Mouse (Mus musculus): Measurements from ENCODE around the gene Med27. TPM values are rescaled to one million over a fixed set of nuclear protein-coding genes. Genes with fewer than 3 reads are reported as not detected.

The Med27 gene
- total RNA-seq, 2 experiments from 2014 or later, result 26.5 to 28.2 TPM

DNA sequence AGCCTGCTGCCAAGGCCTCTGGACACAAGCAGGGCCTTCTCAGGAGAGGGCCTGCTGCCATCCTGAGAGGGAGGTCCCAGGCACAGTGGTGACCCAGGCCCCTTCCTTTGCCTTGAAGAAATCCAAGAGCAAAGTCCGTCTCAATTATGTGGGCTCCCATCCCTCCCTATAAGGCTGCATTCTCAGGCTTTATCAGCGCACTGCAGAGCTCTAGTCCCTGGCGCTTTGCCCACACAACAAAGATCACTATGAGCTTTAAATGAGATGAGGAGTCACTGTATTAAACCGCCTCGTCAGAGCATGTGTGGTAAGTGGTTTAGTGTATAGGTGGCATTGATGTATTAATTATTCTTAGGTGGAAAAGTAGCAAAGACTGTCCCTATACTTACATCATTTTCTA, 85.9 kb downstream of the Med27 start:
- no peak for DNase-seq (ENCODE audit: low spot score in 2 of 2)

DNA sequence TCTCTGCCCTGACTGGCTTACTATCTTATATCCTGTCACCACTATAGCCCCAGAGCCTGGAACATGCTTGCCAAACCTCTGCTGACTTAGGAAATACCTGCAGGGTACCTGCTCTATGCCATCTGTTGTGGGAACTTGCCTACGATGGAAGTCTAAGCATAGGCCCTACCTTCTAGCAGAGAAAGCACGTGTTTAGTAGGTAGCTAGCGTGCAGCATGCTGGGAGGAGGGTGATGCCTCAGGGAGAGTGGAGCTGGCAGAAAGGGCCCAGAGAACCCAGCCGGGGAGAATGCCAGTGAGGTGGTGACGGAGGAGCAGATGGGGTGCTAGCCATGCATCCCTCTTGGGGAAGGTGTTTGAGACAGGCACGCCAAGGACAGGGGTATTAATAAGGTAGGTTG, 89.8 kb downstream of the Med27 start:
- DNase-seq (ENCODE audit: low spot score in 2 of 2), result no peak

DNA sequence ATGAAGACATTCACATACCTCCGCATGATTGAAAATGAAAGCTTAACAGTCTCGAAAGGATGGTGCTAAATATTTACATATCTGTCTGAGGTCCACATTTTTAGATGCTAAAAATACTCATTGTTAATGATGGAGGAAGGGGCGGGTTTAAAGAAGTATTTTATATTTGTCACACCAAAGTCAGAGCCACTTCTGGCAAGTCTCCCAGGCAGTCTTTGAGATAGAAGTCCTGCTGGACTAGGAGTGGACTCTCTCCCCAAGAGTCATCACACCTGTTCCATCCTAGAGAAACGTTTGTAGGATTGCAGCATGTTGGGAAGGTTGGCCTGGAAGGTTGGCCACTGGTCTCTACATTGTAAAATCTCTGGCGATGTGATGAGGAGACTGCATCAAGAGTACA, 90.5 kb downstream of the Med27 start:
- no peak for DNase-seq (ENCODE audit: low spot score in 2 of 2)

- no peak for DNase-seq (ENCODE audit: low spot score in 2 of 2)
Observed at GRCm38 (mm10) chr2:29437861-29438529, 91.4 kb downstream of the Med27 start.

GRCm38 (mm10) chr2:29438530-29438862, 91.9 kb downstream of the Med27 start:
- peak in 1 of 2 experiments; percentile 25 for DNase-seq (ENCODE audit: low spot score in 2 of 2)

- no peak for DNase-seq (ENCODE audit: low spot score in 2 of 2)
Observed at GRCm38 (mm10) chr2:29438986-29439385, 92.4 kb downstream of the Med27 start.

GRCm38 (mm10) chr2:29439396-29439795, 92.8 kb downstream of the Med27 start:
- DNase-seq (ENCODE audit: low spot score in 2 of 2), result no peak

- no peak for DNase-seq (ENCODE audit: low spot score in 2 of 2)
Observed at GRCm38 (mm10) chr2:29439857-29440502, 93.4 kb downstream of the Med27 start.

DNA sequence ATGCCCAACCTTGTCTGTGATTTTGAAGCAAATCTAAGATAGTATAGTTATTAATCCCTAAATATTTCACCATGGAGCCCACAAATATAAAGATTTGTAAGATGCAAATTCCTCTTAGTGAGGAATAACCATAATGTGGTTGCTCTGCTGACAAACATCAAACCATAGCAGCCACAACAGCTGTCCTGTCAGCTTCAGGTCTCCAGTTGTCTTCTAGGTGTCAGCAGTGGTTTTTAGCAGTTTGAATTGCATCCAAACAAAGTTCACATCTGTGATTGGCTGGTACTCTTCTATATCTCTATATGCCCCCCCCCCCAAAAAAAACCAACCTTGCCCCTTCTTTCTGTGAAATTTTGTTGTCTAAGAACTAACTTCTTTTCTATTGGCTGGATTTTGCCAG, 95.7 kb downstream of the Med27 start:
- no peak for DNase-seq (ENCODE audit: low spot score in 2 of 2)

DNA sequence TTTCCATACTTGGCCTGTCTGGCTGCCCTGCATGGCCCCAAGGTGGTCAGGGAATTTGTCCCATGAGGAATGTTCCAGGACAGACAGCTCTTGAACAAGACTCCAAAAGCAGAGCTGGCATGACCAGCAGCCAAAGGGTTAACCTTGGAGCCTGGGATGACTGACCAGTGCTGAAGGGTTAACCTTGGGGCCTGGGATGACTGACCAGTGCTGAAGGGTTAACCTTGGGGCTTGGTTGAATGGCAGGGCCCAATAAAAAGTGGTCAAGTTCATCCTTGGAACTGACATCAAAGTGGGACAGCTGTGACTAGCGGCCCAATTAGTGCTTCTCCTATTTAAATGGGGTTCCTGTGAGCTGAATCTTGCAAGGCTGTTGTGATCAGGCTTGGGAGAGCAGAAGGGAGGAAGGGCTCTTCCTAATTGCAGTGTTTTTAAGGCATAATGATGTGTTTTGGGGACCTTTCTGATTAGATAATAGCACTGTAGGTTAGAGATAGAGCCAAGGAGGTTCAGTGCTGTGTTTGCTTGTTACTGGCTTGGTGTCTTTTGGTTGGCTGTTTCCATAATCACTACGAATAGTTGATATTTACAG, 97.1 kb downstream of the Med27 start:
- no peak for DNase-seq (ENCODE audit: low spot score in 2 of 2)

DNA sequence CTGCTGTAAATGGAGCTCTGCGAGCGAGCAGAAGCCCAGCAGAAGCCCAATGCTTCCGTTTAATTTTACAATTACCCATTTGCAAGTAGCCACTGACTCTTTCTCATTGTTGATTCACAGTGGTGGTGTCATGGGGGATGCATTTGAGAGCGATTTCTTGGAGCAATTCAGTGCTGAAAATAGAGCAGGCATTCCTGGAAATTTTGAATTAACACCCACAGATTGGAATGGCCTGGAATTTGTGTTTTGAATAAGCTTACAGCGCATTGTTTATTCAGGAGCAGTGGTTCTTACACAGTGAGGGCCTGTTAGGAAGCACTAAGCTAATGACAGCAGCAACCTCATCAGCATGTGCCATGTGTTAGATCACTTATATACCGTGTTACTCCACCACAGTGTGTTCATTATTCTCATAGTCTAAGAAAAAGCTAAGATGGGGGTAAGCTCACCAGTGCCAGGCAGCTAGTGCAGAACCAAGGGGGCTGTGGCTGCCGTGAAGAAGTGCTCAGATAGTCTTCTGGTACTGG, 101.9 kb downstream of the Med27 start:
- DNase-seq (ENCODE audit: low spot score in 2 of 2), result no peak

- DNase-seq (ENCODE audit: low spot score in 2 of 2), result no peak
Observed at GRCm38 (mm10) chr2:29451368-29451999, 104.9 kb downstream of the Med27 start.

DNA sequence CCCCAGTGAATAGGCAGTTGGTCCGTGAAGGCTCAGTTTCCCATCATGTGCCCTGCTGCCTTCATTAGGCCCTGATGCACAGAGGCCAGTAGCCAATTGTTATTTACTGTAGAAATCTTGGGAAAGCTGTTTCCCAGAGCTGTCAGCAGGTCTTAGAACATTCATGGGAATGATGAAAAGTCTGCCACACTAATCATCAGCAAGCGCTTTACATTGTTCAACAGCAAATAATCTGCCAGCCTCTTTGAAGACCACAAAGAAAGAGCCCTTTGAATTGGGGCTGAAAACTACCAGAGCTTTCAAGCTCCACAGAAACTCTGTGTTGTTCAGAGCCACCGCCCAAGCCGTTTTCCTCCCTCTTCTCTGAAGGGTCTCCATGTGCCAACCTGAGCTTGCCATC, 106.8 kb downstream of the Med27 start:
- no peak for DNase-seq (ENCODE audit: low spot score in 2 of 2)

- DNase-seq (ENCODE audit: low spot score in 2 of 2), result no peak
Observed at GRCm38 (mm10) chr2:29456631-29457320, 110.2 kb downstream of the Med27 start.

- DNase-seq (ENCODE audit: low spot score in 2 of 2), result no peak
Observed at GRCm38 (mm10) chr2:29457677-29458076, 111.1 kb downstream of the Med27 start.

- DNase-seq (ENCODE audit: low spot score in 2 of 2), result no peak
Observed at GRCm38 (mm10) chr2:29458346-29458950, 111.8 kb downstream of the Med27 start.

- no peak for DNase-seq (ENCODE audit: low spot score in 2 of 2)
Observed at GRCm38 (mm10) chr2:29459648-29460047, 113.0 kb downstream of the Med27 start.

GRCm38 (mm10) chr2:29461841-29462240, 115.2 kb downstream of the Med27 start:
- no peak for DNase-seq (ENCODE audit: low spot score in 2 of 2)

- DNase-seq (ENCODE audit: low spot score in 2 of 2), result no peak
Observed at GRCm38 (mm10) chr2:29463039-29463585, 116.5 kb downstream of the Med27 start.

GRCm38 (mm10) chr2:29464851-29465648, 118.4 kb downstream of the Med27 start:
- DNase-seq (ENCODE audit: low spot score in 2 of 2), result no peak

Measured in adrenal gland, adult 18-20 months (tissue).